Mouse (Mus musculus) testis, postnatal 10 days (tissue): ENCODE measurements around the gene Casz1.

Experiments
- DNase-seq: peaks from one replicate; pipeline ENCODE4 v3.0.0; 2021; ENCODE audit warnings: low spot score

Casz1 gene

DNA sequence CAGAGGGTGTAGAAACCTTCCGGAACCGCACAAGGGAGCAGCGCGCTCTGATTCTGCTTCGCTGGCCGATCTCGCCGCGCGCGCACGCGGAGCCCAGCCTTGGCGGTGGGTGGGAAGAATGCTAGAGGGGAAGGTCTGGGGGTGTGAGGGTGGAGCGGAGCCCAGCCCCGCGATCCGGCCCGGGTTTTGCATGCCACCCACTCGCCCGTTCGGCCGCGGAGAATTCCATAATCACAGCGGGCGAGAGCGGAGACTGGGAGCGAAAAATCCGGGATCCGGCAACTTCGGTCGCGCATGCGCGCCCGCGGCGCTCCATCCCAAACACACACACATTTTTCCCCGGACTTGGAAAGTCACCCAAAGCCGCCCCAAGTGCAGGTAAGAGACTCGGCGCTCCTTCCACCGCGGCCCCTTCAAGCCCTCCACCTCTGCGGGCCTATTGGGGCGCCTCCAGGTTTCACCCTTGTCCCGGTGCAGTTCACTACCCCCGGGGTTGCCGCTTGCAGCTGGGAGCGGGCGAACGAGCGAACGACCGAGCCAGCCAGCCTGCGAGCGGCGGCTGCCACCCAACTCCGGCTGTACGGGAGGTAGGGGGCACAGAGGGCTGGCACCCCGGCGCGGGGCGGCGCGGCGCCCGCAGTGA lies at the start of gene Casz1:
Casz1 (plus strand) TSS at position 293 of the 643 bp plus-strand sequence.
- peak; percentile 96 for DNase-seq

DNA sequence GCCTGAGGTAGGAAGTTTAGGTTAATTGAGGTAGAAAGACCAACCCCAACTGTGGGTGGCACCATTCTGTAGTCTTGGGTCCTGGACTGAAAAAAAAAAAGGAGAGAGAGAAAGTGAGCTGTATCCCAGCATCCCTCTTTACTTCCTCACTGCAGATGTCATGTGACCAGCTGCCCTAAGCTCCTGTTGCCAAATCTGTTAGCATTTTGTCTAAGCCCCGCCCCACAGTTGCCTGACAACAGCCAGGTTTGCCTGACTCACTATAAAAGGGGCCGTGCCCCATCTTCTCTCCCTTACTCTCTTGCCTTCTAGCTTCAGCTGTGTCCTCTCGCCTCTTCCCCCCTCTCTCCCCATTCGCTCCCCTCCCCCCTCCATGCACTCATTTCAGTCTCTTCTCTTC lies 45.4 kb upstream of the Casz1 start:
- DNase-seq: no peak

DNA sequence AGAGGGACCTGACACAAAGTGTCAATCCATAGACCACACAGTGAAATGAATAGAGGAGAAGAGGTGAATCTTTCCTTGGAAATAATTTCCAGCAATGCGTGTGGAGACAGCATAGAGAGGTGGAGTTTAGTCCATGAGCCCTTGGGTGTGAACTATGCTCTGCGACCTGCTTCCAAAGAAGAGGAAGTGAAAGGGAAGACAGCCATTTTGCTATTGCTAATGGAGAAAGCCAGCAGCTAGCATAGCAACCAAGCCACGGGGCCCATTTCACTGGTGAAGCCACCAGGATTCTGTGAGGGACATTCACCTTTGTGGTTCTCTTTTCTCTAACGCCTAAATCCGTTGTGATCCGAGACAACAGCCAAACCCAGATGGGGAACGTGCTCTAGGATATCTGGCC lies 44.1 kb upstream of the Casz1 start:
- no peak for DNase-seq

DNA sequence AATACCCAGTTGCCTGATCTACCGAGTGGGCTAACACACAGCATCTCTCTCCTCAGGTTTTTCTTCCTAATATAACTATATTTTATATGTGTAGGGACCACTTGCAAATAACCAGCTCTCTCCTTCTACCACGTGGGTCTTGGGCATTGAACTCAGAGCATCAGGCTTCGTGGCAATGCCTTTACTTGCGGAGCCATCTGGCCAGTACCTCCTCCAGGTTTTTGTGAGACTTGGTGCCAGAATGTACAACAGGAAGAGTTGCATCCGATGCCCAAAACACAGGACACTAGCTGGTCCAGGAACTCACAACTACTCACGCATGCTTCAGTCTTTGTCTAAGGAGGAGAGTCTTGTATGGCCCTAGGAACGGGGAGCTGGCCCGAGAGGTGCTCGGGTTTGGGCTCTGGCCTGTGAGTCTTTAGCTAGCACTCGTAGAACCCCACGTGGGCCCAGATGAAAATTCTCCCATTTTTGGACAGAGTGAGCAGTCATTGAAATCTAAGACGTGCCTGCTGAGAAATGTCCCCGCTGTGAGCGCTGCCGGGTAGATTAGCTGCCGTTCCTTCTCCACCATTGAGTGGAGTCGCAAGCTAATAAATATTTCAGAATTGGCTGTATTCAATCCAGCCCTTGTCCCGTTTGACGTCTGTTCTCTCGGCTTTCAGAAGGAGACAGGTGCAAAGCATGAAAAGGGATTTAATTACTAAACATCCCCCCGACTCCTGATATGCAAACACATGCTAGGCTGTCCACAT lies 38.0 kb upstream of the Casz1 start:
- DNase-seq: no peak

DNA sequence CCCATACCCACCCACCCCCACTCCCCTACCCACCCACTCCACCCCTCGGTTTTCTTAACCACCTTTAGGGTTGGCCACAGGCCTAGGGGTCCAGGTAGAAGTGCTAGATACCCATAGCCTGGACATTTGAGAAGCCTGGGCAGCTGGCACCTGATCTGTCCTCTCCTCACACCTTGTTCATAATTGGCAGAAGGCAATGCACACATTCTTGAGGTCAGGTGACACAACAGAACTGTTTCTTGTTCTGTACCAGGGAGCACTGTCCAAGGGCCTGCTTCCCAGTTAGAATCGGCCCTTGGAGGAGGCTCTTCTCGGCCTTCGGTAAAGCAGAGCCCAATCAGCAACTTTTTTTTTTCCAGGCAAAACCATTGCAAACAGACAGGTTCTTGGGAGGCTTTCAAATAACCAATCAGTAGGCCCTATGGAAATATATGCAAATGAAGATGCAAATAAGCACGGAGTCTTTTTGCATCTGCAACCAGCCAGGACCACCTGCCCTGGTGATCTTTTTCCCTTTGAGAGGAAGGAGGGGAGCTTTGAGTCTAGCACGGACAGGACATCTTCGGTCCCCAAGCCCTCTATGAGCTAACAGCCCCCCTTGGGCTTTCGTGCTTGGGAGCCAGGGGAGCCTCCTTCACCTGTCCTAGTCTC lies 36.4 kb upstream of the Casz1 start:
- DNase-seq: no peak

DNA sequence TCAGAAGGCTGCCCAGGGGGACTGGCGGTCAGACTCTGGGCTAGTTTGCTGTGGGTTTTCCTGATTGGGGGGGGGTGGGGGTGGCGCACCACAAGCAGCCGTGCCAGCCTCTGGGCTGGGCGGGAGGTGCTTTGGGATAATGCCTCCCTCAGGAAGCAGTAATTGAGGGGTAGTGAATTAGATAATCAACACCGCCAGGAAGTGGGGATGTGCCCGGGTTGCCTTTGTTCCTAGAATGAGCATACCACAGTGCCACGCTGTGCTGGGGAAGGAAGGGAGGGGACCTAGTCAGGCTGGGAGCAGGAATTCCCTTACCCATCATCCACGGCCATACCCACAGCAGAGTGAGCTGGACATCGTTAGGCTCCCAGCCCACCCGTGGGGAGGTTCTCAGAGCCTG lies 35.6 kb upstream of the Casz1 start:
- no peak for DNase-seq

DNA sequence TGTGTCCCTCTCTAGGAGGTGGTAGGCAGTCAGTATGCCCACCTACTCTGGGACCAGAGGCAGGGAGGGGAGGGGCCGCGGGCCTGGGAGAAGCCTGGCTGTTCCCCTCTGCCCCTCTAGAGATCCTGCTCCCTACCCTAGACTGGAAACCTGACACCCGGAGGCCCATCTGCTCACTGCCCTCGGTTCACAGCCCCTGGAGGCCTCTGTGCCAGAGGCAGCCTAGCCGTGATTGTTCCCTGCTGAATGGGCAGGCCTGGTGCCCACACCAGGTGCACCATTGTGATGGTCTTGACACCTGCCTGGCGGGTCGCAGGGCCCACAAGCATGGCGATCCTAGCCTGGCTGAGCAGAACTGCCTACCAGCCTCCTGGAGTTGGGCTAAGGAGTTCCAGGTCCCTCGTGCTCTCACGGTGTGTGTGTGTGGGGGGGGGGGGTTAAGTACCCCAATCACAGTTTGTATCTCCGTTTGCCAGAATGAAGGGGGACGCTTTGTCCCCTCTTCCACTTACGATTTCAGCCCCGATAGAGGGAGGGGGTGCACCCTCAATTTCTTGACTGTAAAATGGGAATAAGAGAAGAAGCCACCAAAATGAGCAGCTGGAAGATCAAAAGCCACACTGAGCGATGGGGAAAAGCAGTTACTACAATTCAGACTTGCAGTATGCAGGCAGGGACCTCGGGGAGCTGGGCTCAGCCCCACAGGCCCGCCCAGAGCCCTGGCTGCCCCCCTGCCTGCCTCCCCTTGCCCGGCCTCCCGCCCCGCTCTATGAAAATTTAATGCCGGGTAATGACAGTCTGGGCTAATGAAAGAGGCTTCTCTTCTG lies 33.4 kb upstream of the Casz1 start:
- DNase-seq: no peak

DNA sequence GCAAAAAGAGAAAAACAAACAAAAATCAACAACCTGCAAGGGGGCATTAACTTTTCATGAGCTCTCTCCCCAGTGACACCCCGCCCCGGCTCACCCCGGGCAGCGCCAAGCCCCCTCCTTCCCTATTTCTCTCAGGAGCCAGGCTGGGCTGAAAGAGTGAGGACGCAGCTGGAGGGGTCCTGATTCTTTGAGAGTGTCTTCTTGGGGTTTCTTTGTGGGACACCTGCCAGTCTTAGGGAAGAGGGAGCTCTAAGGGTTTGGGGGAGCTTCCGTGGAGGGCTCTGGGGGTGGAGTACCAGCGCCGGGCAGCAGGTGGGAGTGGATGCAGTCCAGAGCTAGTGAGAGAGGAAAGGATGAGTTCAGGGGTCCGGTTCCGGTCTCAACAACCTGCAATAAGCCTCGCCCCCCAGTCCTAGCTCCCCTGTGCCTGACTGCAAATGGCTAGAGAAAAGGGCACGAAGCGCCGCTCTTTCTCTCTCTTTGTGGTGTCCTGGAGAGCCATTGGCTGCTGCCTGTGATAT lies 32.8 kb upstream of the Casz1 start:
- no peak for DNase-seq

DNA sequence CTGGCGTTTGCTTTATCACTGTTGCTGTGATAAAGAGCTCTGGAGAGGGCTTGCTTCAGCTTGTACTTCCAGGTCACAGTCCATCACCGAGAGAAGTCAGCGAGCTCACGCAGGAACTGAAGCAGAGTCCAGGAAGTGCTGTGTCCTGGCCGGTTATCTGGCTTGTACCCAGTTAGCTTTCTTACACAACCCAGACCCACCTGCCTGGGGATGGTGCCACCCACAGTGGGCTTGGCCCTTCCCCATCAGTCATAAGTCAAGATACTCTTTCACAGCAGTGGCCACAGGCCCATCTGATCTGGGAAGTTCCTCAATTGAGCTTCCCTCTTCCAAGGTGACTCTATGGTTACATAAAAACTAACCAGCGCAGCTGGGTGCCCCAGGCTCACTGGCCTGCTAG lies 31.6 kb upstream of the Casz1 start:
- no peak for DNase-seq

DNA sequence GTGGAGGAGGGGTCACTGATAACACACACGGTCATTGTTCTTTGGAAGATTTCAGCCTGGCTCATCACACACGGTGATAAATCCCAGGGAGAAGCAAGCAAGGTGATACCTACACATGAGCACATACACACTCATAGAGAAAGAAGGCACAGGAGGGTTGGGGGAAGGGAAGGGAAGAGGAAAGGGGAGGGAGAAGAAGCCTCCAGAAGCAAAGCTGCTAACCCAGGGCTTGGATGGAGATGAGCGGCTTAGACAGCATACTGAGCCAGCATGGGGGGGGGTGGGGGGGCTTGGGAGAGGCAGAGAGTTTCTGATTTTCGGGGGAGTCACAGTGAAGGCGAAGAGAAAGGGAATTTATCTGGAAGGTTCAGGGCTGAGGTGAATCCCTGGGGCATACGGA lies 30.2 kb upstream of the Casz1 start:
- no peak for DNase-seq

DNA sequence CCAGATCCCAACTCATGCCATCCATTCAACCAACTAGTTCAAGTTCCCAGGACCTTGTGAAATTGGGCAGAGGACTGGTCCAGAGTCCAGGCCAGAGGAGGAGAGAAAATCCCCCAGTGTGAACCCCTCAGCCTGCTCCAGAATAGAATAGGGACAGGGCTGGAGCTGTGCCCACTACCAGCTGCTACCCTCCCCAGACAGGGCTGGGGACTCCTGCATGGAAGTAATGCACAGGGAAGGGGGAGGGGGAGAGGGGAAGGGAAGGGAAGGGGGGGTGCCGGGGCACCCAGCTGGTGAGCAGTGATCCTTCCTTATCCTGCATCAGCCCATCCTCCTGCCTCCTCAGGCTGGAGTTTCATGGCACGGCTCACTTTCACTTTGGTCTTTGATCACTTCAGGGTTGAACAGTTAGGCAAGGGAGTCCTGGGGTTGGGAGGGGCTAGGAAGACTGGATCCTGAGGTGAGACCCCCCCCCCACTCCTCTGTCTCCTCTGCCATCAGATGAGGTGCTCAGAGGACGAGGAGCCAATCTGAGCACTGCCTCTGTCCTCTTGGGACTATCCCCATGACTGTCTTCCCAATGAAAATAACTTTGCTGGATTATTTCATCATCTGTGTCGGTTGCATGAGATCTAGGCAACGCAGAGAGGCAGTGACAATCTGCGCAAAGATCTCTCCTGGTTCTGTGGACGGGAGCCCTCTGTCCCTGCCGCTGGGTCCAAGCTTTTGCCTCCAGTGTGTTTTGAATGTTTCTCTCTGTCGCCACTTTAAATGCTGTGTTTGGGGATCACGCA lies 28.6 kb upstream of the Casz1 start:
- no peak for DNase-seq

DNA sequence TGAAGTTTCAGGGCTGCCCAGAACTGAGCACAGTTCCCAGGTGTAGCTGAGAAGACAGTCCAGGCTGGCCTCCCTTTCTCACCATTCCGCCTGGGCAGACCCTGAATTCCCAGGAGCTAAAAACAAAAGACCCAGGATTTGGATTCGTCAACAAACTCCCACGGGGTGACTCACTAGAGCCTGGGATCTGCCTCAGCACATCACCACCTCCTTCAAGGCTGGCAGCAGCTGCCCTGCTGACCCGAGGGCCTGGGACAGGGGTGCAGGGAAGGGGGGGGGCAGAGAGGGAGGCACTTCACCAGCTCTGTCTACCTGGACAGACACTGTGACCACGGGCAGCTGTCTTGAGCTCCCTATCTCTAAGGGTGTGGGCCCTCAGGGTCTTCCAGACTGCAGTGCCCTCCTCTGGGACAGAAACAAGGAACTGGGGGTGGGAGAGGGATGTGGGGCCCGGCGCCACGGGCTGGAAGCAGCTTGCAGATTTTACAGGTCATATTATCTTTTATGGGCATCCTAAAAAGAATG lies 24.1 kb upstream of the Casz1 start:
- DNase-seq: no peak

DNA sequence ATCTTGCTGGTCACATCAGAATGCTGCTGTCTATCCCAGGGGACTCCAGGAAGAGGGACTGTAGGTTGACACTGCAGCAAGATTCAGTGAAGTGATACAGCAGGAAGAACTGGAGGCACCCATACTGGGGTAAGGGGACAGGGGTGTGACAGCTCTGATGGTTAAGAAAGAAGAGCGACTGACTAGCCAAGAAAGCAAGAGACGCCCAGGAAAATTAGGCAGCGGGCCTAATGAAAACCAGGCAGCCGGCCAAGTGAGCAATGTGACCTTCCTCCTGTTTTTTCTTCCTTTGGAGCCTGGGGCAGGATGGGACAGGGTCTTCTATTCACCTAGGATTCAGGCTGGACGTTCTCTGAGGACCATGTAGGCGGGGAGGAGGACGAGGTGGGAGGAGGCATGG lies 22.7 kb upstream of the Casz1 start:
- DNase-seq: no peak

DNA sequence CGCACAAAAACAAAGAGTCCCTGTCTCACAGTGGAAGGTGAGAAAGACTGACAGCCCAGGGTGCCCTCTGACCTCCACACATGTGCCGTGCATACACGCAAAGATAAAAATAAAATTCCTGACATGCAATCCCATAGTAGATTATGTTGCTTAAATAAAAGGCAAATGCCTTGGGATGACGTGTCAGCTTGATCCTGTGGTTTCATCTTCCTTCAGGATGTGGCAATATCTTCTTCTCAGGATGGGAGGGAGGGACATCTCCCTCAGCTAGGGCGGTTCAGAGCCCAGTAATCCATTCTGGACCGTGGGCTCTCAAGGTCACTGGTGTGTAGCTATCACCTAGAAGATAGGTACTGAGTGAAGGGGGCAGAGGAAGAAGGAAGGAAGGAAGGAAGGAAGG lies 21.3 kb upstream of the Casz1 start:
- no peak for DNase-seq

DNA sequence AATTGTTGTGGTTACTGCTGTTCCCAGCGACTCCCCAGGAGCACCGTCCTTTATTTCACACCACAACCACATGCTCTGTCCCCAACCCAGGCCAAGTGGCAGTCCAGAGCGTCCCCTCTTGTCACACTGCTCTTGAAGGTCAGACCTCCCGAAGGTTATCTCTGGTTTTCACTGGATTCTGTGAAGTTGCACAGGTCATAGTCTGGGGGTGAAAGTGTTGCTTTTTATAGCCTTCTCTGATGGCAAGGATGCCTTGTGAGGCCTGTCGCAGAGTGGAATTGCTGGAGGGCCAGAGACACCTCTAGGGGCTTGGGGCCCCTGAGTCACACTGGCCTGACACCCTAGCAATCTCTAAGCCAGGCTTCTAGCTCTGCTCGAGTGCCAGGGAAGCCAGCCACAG lies 20.5 kb upstream of the Casz1 start:
- no peak for DNase-seq

DNA sequence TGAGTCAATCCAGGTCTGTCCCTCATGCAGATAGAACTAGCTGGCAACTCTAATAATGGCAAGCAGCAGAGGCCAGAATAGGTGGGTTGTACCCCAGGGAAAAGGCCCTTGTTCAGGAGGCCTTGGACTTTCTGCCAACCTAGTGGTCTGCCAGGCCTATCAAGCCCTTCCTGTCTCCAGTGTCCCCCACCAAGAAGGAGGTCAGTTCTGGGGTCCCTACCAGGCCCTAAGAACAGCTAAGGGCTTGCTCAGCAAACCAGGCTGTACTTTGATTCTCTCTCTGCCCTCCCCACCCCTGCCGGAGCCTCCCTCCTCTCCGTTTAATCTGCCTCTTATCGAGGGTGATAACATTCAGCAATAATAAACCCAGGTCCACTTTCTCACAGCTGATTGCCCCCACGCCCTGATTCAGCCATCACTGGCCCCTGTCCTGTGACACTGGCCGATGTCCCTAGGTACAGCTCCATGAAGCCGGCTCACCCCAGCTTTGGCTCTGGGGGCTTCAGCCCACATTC lies 19.1 kb upstream of the Casz1 start:
- no peak for DNase-seq

DNA sequence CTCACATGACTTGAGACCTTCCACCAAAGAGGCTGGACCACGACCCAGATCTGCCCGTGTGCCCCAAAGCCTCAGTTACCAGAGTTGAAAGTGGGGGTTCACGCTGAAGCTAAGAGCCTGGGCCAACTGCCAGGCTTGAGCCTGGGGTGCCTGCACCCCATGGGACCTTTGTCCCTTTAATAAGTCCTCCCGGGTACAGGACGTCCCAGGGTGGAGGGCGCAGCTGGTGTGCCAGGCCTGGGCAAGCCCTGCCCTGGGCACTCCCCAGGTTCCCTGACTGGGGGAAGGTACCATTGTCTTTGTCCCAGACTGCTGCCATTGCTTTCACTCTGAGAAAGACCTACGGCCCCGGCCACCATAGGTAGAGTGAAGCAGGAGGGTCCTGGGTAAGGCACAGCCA lies 18.2 kb upstream of the Casz1 start:
- no peak for DNase-seq

DNA sequence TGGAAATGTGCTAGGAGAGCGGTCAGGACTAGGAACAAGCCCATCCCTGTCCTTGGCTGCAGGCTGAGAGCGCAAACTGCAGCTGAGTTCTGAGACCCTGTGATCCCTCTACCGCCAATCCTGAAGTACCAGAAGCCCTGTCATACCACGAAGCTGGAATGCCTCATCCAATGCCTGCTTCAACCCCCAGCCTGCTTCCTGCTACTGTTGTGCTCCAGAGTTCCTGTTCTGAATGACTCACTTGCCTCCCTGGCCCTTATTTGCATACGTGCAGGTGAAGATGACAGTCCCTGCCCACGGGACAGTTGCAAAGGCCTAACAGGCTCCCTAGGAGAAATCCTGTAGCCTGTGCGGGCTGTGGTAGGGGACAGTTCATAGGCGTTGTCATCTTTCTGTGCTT lies 13.3 kb upstream of the Casz1 start:
- DNase-seq: no peak

DNA sequence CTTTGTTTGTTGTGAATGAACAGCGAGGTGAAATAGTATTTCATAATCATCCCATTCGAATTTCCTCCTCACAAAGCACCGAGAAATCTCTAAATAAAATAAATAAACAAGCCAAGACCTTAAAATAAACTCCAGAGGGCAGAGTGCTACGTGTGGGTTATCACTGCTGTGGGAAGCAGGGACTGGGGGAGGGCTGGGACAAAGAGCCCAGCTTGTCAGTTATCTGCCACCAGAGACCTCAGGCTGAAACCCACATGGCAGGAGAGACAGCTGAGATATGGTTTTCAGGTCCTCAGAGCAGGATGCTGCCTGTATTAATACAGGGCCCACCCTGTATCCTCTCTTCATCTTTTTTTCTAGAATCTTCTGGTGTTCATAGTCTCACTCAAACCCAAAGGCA lies 9.2 kb upstream of the Casz1 start:
- DNase-seq: no peak

DNA sequence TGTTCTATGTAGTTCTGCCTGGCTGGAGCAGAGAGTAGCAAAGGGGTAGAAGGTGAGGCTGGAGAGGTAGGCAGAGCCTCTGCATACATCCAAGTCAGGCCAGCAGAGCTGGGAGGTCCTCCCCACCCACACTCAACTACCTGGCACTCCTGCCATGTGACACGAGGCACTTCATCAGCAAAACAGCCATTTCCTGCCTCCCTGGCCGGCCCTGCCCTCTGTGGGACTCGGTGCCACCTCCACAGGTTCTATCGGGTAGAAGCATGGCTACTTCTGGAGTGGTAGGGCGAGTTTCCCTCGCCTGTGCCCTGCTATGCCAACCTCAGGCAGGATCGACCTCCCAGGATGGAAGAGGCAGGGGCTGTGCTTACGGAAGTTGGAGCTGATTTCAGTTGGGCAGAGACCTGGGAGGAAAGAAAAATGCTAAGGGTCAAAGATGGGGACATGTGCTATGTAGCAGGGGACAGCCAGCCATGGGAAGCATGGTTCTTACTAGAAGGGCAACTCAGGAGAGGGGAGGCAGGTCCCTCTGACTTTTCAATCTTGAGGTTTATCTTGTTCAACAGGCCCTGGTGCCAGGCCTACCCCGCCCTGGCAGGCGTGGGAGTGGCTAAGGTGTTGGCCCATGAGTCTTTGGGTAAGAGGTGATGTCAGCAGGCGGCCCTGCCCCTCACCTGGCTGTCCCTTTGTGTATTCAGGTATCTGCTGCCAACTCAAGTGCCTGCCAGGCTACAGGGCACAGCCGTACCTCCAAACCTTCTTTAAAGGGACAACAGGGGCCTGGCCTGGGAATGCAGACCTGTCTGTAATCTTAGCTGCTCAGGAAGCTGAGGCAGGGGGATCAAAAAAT lies 6.5 kb upstream of the Casz1 start:
- no peak for DNase-seq
